Mouse (Mus musculus) adrenal gland, adult 8-10 months (tissue): Measurements from ENCODE around the gene Obox1. TPM values are rescaled to one million over a fixed set of nuclear protein-coding genes. Genes with fewer than 3 reads are reported as not detected.
"Not testable (repeated sequence)": the region's sequence is repeated elsewhere in the genome, so short reads cannot be mapped to it uniquely, and the experiment has no call there.

Experiments
- DNase-seq: peaks from one replicate; pipeline ENCODE4 v3.0.0; 2022
- total RNA-seq, 4 experiments: library from RNA; stranded (reverse); gene quantifications; 2 replicates each; pipeline ENCODE4 v1.2.4; 2022

Obox1 gene
- total RNA-seq, result not detected

DNA sequence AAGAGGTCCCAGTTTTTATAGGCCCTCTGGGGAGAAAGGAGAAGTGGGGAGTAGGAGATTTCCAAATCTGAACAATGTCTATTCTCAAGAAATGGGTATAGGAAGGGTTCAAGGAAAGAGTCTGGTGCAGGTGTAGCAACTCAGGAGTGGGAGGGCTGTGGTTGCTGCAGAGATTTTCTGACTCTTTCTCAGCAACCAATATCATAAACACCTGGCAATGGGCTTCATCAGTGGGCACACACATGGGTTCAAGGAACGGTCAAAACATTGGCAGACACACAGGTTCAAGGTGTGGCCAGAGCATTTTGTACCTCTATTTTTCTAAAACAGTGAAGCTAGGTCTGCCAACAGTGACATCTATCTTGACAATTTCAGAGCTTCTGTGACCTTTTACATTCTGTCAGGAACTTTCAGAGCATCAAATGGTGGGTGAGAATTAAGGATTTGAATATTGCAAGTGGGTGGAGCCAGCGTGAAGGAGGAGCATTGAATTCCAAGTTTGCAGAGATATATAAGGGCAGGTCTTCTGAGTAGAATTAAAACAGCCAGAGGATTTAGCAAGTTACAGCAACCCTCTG lies at the start of gene Obox1, which contains the start of gene Obox2:
TSS of gene Obox1 (plus strand) at position 528 of the 578 bp plus-strand sequence.
TSS of gene Obox2 (plus strand) at position 301 of the 578 bp plus-strand sequence.
- not testable (repeated sequence) for DNase-seq

DNA sequence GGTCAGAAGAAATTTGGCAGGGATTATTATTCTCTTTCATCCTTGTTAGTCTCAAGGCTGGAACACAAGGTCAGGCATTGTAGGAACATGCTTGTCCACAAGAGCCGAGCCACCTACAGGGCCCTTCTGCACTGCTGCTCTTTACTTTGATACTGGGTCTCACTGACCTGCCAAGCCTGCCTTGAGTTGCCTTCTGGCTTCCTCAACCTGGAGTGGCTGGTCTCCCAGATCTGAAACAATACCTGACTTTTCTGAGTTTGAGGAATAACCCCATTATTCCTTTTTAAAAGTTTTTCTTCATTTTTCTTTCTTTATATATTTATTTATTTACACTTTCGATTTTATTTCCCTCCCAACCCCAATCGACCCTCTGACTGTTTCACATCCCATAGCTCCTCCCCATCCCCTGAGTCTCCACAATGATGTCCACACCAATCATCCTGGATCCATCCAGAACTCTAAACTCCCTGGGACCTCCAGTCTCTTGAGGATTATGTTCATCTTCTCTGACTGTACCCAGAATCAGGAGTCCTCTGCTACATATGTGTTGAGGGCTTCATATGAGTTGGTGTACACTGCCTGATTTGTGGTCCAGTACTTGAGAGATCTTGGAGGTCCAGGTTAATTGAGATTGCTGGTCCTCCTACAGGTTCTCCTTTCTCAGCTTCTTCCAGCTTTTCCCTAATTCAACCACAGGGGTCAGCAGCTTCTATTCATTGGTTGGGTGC lies 10.6 kb downstream of the Obox1 start:
- DNase-seq, result not testable (repeated sequence)

DNA sequence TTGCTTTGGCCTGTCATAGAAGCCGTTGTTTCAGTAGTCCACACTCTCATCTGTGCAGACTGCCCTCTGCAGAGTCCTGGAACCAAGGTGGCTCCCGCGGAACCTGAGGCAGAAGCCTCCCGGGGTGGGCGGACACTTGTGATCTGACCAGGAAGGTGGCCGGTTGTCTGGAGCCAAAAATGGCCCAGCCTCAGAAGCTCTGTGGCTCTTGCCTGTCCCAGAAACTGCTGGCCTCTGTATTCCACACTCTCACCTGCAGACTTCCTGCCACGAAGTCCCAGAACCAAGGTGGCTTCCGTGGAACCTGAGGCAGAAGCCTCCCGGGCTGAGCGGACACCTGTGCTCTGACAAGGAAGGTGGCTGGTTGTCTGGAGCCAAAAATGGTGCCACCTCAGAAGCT lies 18.1 kb downstream of the Obox1 start:
- not testable (repeated sequence) for DNase-seq

DNA sequence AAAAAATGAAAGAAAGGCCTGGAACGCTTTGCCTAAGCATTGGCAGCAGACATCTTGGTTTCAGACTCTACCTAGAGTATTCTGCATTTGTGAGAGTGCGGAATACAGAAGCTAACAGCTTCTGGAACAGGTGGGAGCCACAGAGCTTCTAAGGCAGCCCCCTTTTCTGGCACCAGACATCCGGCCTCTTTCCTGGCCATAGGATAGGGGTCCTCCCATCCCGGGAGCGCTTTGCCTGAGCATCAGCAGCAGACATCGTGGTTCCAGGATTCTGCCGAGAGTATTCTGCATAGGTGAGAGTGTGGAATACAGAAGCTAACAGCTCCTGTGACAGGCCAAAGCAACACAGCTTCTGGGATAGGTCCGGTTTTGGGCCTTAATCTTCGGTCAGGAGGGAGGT lies 29.3 kb downstream of the Obox1 start:
- not testable (repeated sequence) for DNase-seq

DNA sequence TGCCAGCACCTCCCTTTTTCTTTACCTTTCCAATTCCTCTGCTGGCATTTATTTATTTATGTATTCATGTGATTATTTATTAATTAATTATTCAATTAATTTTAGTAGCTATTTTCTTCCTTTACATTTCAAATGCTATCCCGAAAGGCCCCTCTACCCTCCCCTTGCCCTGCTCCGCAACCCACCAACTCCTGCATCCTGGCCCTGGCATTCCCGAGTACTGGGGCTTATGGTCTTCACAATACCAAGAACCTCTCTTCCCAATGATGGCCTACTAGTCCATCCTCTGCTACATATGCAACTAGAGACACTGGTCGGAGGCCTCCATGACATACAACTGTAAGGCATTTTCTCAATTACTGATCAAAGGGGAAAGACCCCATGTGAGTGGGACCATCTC lies 36.8 kb downstream of the Obox1 start:
- not testable (repeated sequence) for DNase-seq

DNA sequence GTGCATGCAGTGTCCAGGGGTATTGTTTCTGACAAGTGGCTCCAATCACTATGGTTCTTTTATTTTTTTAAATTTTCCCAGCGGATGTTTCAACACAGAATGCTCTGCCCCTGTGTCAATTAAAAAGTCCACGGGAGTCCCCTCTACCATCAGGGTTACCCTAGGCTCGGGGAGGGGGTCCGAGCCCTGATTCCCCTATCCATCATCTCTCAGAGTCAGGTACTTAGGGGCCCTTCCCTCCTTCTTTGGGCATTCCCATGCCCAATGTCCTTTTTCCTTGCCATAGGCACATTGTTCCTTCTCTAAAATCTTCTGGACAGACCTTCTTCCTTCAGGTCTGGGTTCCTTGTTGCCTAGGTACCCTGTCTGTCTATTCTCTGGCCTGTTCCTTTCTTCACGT lies 120.7 kb downstream of the Obox1 start:
- DNase-seq, result not testable (repeated sequence)

Other genes starting within 250 kb of the Obox1 start
- not detected for gene Obox2, start 227 bp upstream of the Obox1 start, total RNA-seq